Mouse (Mus musculus) neural tube, embryonic 11.5 days (tissue): Measurements from ENCODE around the gene Gm20843. TPM values are rescaled to one million over a fixed set of nuclear protein-coding genes. Genes with fewer than 3 reads are reported as not detected.
"Not testable (repeated sequence)": the region's sequence is repeated elsewhere in the genome, so short reads cannot be mapped to it uniquely, and the experiment has no call there.

Experiments used
- ATAC-seq: fragments of 200-750 bp; cut with Nextera tagmentation; 2 replicates; pipeline ENCODE4 v1.8.0; 2017; ENCODE audit warnings: moderate number of reproducible peaks, mild to moderate bottlenecking, moderate TSS enrichment, moderate library complexity; ENCODE audit not compliant: insufficient read depth, low FRiP score, low TSS enrichment
- DNase-seq: peaks from one replicate; pipeline ENCODE4 v3.0.0-alpha.2; 2015; ENCODE audit warnings: low spot score
- H3K27ac ChIP-seq: fragments of 300-500 bp; sonication (generic); 2 replicates; pipeline ENCODE4 v1.5.1; 2014; ENCODE audit warnings: low read depth, mild to moderate bottlenecking, low read length
- H3K27me3 ChIP-seq: fragments of 300-500 bp; sonication (generic); 2 replicates; pipeline ENCODE4 v1.6.1; 2014; ENCODE audit warnings: mild to moderate bottlenecking, low read length, mixed read lengths; ENCODE audit not compliant: control insufficient read depth, insufficient read depth
- H3K36me3 ChIP-seq: fragments of 300-500 bp; sonication (generic); 2 replicates; pipeline ENCODE4 v1.6.1; 2014; ENCODE audit warnings: mild to moderate bottlenecking, low read length, moderate library complexity, mixed read lengths; ENCODE audit not compliant: control insufficient read depth, insufficient read depth
- H3K4me1 ChIP-seq: fragments of 300-500 bp; sonication (generic); 2 replicates; pipeline ENCODE4 v1.6.1; 2014; ENCODE audit warnings: low read length, mixed read lengths; ENCODE audit not compliant: control insufficient read depth, insufficient read depth
- H3K4me2 ChIP-seq: fragments of 300-500 bp; sonication (generic); 2 replicates; pipeline ENCODE4 v1.6.1; 2014; ENCODE audit warnings: low read depth, mild to moderate bottlenecking, moderate library complexity
- H3K4me3 ChIP-seq: fragments of 300-500 bp; sonication (generic); 2 replicates; pipeline ENCODE4 v1.5.1; 2014; ENCODE audit warnings: low read depth, low read length
- H3K9ac ChIP-seq: fragments of 300-500 bp; sonication (generic); 2 replicates; pipeline ENCODE4 v1.6.1; 2014; ENCODE audit warnings: mild to moderate bottlenecking, low read length
- H3K9me3 ChIP-seq: fragments of 300-500 bp; sonication (generic); 2 replicates; pipeline ENCODE4 v1.6.1; 2016; ENCODE audit warnings: low read length; ENCODE audit not compliant: control insufficient read depth
- WGBS: fragments of 180-500 bp; shearing (Covaris S2); extraction: QIAGEN DNeasy Blood & Tissue Kit; methylation state at CpG from one replicate; pipeline ENCODE4 v1.1.7; 2014; 5-methylcytosine and 5-hydroxymethylcytosine counted together
- polyA plus RNA-seq: library from polyadenylated mRNA; unstranded; fragments of >200 nt; fragmentation: Nextera tagmentation; extraction: Ambion mirVana; gene quantifications from 2 replicates; pipeline ENCODE4 v1.2.1, GENCODE M21; 2014

Gene Gm20843
- not detected in 2 replicates for polyA plus RNA-seq

GRCm38 (mm10) chrY:72247018-72247417 is at the start of gene Gm20843:
TSS of gene Gm20843 (minus strand) at chrY:72247118.
- H3K4me2 ChIP-seq, H3K4me1 ChIP-seq, H3K9ac ChIP-seq, DNase-seq, H3K9me3 ChIP-seq, ATAC-seq, H3K4me3 ChIP-seq, H3K27me3 ChIP-seq, H3K27ac ChIP-seq, H3K36me3 ChIP-seq: not testable (repeated sequence)
- WGBS: no CpG with 5 or more reads among the region's 6 CpGs
